Mouse (Mus musculus): ENCODE measurements around the gene Tas2r143.

Gene Tas2r143

GRCm38 (mm10) chr6:42397041-42397657 is 2.9 kb upstream of the Tas2r143 start:
- DNase-seq (ENCODE audit: low spot score): no peak

GRCm38 (mm10) chr6:42398285-42398684 is 1.8 kb upstream of the Tas2r143 start:
- no peak for DNase-seq (ENCODE audit: low spot score)

- DNase-seq (ENCODE audit: low spot score): no peak
Measured at GRCm38 (mm10) chr6:42398998-42399397, 1.0 kb upstream of the Tas2r143 start.

GRCm38 (mm10) chr6:42405134-42405533 is 5.1 kb downstream of the Tas2r143 start, which contains the start of gene Tas2r135:
Tas2r135 (plus strand) TSS chr6:42405434.
- DNase-seq (ENCODE audit: low spot score): no peak

- DNase-seq (ENCODE audit: low spot score): no peak
Measured at GRCm38 (mm10) chr6:42419443-42419842, 19.4 kb downstream of the Tas2r143 start.

GRCm38 (mm10) chr6:42421439-42421838 is 21.4 kb downstream of the Tas2r143 start:
- no peak for DNase-seq (ENCODE audit: low spot score)

- DNase-seq (ENCODE audit: low spot score): no peak
Measured at GRCm38 (mm10) chr6:42424472-42424871, 24.4 kb downstream of the Tas2r143 start.

GRCm38 (mm10) chr6:42426337-42426736 is 26.3 kb downstream of the Tas2r143 start:
- DNase-seq (ENCODE audit: low spot score): no peak

- no peak for DNase-seq (ENCODE audit: low spot score)
Measured at GRCm38 (mm10) chr6:42433554-42433953, 33.5 kb downstream of the Tas2r143 start.

GRCm38 (mm10) chr6:42434446-42434845 is 34.4 kb downstream of the Tas2r143 start, which contains the start of gene Tas2r126:
Tas2r126 (plus strand) TSS chr6:42434535.
- DNase-seq (ENCODE audit: low spot score): no peak

- no peak for DNase-seq (ENCODE audit: low spot score)
Measured at GRCm38 (mm10) chr6:42435490-42435889, 35.5 kb downstream of the Tas2r143 start.

- no peak for DNase-seq (ENCODE audit: low spot score)
Measured at GRCm38 (mm10) chr6:42441395-42441794, 41.4 kb downstream of the Tas2r143 start.

- no peak for DNase-seq (ENCODE audit: low spot score)
Measured at GRCm38 (mm10) chr6:42444491-42444890, 44.5 kb downstream of the Tas2r143 start.

- no peak for DNase-seq (ENCODE audit: low spot score)
Measured at GRCm38 (mm10) chr6:42447381-42447780, 47.3 kb downstream of the Tas2r143 start.
